Mouse (Mus musculus): ENCODE measurements around the gene Olfr458. TPM values are rescaled to one million over a fixed set of nuclear protein-coding genes. Genes with fewer than 3 reads are reported as not detected.
"Not testable (repeated sequence)": the region's sequence is repeated elsewhere in the genome, so short reads cannot be mapped to it uniquely, and the experiment has no call there.

Gene Olfr458
- not detected for total RNA-seq (2021)
- long read RNA-seq, experiment 1: 0 reads
- long read RNA-seq, experiment 2: 0 reads

- no peak for DNase-seq (ENCODE audit: low spot score in 2 of 2)
These were observed at the start of gene Olfr458 for GRCm38 (mm10) chr6:42465096-42465495. Gene Olfr458 (minus strand): TSS chr6:42465196.

- DNase-seq (ENCODE audit: low spot score in 2 of 2): no peak
These were observed 48.5 kb upstream of the Olfr458 start for GRCm38 (mm10) chr6:42513461-42513860.

- no peak for DNase-seq (ENCODE audit: low spot score in 2 of 2)
These were observed 44.3 kb upstream of the Olfr458 start for GRCm38 (mm10) chr6:42509311-42509710.

GRCm38 (mm10) chr6:42503478-42503877, 38.5 kb upstream of the Olfr458 start:
- DNase-seq (ENCODE audit: low spot score in 2 of 2): no peak

GRCm38 (mm10) chr6:42489731-42490130, 24.7 kb upstream of the Olfr458 start:
- DNase-seq (ENCODE audit: low spot score in 2 of 2): no peak

- no peak for DNase-seq (ENCODE audit: low spot score in 2 of 2)
These were observed 22.1 kb upstream of the Olfr458 start, which contains the start of gene Olfr456 for GRCm38 (mm10) chr6:42487114-42487513. Gene Olfr456 (minus strand): TSS chr6:42487214.

GRCm38 (mm10) chr6:42484633-42485032, 19.6 kb upstream of the Olfr458 start:
- DNase-seq (ENCODE audit: low spot score in 2 of 2): no peak

GRCm38 (mm10) chr6:42476235-42476634, 11.2 kb upstream of the Olfr458 start, which contains the start of gene Olfr457:
Gene Olfr457 (minus strand): TSS chr6:42476335.
- DNase-seq (ENCODE audit: low spot score in 2 of 2): no peak

- not testable (repeated sequence) for DNase-seq (ENCODE audit: low spot score in 2 of 2)
These were observed 6.3 kb upstream of the Olfr458 start for GRCm38 (mm10) chr6:42471298-42471697.

- DNase-seq (ENCODE audit: low spot score in 2 of 2): no peak
These were observed 5.5 kb upstream of the Olfr458 start for GRCm38 (mm10) chr6:42470542-42470941.

GRCm38 (mm10) chr6:42447381-42447780, 17.6 kb downstream of the Olfr458 start:
- no peak for DNase-seq (ENCODE audit: low spot score in 2 of 2)

GRCm38 (mm10) chr6:42444491-42444890, 20.5 kb downstream of the Olfr458 start:
- no peak for DNase-seq (ENCODE audit: low spot score in 2 of 2)

GRCm38 (mm10) chr6:42441395-42441794, 23.6 kb downstream of the Olfr458 start:
- no peak for DNase-seq (ENCODE audit: low spot score in 2 of 2)

GRCm38 (mm10) chr6:42435490-42435889, 29.5 kb downstream of the Olfr458 start:
- no peak for DNase-seq (ENCODE audit: low spot score in 2 of 2)

- DNase-seq (ENCODE audit: low spot score in 2 of 2): no peak
These were observed 30.6 kb downstream of the Olfr458 start, which contains the start of gene Tas2r126 for GRCm38 (mm10) chr6:42434446-42434845. Gene Tas2r126 (plus strand): TSS chr6:42434535.

GRCm38 (mm10) chr6:42433554-42433953, 31.4 kb downstream of the Olfr458 start:
- DNase-seq (ENCODE audit: low spot score in 2 of 2): no peak

GRCm38 (mm10) chr6:42426337-42426736, 38.7 kb downstream of the Olfr458 start:
- DNase-seq (ENCODE audit: low spot score in 2 of 2): no peak

GRCm38 (mm10) chr6:42424472-42424871, 40.5 kb downstream of the Olfr458 start:
- no peak for DNase-seq (ENCODE audit: low spot score in 2 of 2)

- no peak for DNase-seq (ENCODE audit: low spot score in 2 of 2)
These were observed 43.6 kb downstream of the Olfr458 start for GRCm38 (mm10) chr6:42421439-42421838.

- DNase-seq (ENCODE audit: low spot score in 2 of 2): no peak
These were observed 45.6 kb downstream of the Olfr458 start for GRCm38 (mm10) chr6:42419443-42419842.

Data from left cerebral cortex, adult 18-20 months (tissue).